Mouse (Mus musculus) granulocyte monocyte progenitor cell, adult 5-6 weeks (primary cell): ENCODE results near the gene Ap3m1. TPM values are rescaled to one million over a fixed set of nuclear protein-coding genes. Genes with fewer than 3 reads are reported as not detected.

Experiments
- ATAC-seq: replicated peaks from 2 replicates; pipeline ENCODE4 v1.8.0; 2016; ENCODE audit warnings: mild to moderate bottlenecking, moderate TSS enrichment, inconsistent platforms; ENCODE audit not compliant: poor library complexity, severe bottlenecking
- total RNA-seq, 2 experiments: library from RNA; stranded (forward) in 1 of 2; stranded (reverse) in 1 of 2; fragments of 200-712, 200-1000 nt in 1 of 2; fragments of >200 nt in 1 of 2; fragmentation: Nextera tagmentation in 1 of 2; gene quantifications; 2 replicates each; pipeline ENCODE4 v1.2.3; 2014 to 2017

Gene Ap3m1
- total RNA-seq, 2 experiments from 2014 or later, result 66.0 to 71.7 TPM

DNA sequence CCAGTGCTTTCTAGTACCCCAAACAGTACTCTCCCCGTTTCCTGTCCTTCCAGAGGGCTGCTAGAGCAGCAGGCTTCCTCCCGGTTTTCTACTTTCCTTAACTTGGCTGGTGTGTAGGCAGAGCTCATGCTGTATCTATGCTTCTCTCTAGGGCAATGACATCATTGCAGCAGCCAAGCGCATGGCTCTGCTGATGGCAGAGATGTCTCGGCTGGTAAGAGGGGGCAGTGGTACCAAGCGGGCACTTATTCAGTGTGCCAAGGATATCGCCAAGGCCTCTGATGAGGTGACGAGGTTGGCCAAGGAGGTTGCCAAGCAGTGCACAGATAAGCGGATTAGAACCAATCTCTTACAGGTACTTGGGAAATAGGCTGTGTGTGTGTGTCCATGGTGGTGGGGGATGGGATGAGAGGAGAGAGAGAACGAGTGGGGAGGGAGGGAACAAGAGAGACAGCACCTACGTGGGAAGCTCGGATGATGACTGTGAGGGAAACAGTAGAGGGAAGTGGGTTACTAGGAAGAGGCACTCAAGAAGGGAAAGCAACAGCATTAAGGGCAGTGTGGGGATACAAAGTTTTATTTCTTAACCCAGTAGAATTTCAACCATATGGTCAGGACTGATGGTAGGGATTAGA lies 23.2 kb downstream of the Ap3m1 start:
- no peak for ATAC-seq

DNA sequence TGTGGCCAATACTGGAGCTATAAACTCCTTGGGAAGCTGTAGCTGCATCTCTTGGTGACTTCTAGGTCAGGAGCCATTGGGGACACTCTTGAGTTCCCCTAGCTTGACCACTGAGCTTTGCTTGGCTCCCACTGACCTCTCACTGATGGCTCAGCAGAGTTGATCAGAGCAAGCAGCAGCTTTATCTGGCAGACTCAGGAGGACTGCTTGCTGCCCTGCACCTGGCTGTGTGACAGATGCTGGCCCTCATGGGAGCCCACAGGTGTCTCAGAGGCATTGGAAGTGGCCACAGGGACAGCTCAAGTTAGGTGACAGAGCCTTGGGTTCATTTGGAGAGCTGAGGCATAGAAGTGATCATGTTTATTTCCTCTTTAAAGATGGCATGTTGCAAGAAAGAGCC lies 24.8 kb downstream of the Ap3m1 start:
- no peak for ATAC-seq

DNA sequence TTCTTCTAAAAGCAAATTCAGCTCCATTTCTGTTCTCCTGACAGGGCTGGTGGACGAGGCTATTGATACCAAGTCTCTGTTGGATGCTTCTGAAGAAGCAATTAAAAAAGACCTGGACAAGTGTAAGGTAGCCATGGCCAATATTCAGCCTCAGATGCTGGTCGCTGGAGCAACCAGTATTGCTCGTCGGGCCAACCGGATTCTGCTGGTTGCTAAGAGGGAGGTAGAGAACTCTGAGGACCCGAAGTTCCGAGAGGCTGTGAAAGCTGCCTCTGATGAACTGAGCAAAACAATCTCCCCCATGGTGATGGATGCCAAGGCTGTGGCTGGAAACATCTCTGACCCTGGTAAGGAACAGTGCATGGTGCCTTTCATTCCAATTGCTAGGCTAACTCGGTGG lies 31.9 kb downstream of the Ap3m1 start:
- no peak for ATAC-seq

DNA sequence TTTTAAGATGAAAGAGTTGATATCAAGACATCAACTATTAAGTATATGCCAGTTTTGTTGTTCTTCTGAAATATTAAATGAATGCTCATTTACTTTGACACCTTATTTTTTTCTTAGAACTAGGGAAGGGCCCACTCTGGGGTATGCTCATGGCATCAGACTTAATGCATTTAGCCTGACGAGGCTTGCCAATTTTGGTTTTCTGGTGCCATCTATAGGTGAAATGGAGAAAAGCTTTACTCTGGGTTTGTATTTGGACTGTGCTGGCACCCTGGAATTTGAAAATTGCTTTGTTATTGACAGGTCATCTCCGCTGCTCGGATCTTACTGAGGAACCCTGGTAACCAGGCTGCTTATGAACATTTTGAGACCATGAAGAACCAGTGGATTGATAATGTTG lies 33.3 kb downstream of the Ap3m1 start:
- peak; percentile 62 for ATAC-seq

DNA sequence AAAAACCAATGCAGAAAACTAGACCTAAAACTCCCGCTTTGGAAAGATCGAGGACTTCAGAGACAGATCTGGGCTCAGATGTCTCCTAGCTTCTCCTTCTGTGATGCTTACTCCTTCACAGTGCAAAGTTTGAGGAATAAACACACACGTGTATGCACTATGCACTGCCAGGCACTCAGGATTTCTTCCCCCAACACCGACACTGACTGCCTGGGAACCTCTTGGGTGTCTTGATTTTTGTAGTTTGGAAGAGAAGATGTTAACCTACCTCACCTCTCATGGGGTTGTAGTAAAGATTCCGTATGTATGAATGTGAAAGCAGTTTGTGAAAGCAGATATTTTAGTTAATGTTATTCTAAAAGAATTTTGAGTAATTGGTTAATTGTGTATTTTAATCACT lies 34.4 kb downstream of the Ap3m1 start:
- no peak for ATAC-seq

DNA sequence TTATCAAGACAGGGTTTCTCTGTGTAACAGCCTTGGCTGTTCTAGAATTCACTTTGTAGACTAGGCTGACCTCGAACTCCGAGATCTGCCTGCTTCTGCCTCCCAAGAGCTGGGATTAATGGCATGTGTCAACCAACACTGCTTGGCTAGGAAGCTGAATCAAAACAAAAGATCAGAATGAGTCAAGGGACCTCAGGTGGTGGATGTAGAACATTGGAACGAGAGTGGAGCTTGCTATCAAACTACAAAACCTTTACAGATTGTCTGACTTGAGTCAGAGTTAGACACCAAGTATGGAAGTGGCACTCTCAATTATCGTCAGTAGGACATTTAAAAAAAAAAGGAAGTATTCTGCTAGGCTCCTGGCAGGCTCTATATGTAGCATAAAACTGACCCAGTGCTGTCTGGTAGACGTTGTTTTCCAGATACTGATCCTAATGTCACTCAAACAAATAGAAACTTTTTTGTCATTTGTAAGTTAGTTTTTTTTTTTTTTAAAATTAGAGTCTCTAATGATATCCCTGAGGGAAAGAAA lies 38.4 kb downstream of the Ap3m1 start:
- no peak; the same call in 1 of the 2 replicates for ATAC-seq

DNA sequence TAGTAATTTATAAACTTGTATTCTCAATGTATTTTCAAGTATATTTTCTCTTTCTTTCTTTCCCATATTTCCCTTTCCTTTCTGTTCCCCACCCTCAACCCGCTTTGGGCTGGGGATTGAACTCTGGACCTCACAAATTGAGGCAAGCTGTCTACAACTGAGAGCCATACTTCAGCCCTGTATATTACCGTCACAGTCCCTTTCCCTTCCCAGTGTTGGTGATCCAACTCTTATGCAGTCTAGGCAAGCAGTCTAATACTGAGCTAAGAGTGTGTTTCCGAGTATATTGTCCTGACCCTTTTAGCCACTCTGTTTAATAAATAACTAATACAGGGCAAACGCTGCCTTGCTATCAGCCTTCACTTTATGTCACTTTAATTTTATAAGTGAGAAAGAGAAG lies 52.7 kb downstream of the Ap3m1 start:
- no peak for ATAC-seq

DNA sequence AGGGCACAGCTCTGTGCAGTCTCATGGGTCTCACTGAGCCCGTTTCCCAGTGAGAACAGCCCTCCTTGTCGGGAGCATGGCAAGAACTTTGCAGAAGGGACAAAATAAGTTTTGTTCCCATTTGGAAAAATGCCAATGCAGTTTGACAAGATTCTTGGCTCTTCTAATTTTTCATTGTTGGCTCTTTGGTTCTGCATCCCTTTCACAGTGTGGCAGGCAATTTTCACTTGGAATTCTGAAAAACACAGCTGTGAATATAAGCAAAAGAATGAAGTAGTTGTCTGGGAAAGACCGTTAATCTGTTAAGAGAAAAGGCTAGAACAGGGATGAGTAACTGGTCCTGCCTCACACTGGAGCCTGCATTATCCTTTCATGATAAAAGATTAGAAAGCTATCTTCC lies 54.8 kb downstream of the Ap3m1 start:
- no peak for ATAC-seq

DNA sequence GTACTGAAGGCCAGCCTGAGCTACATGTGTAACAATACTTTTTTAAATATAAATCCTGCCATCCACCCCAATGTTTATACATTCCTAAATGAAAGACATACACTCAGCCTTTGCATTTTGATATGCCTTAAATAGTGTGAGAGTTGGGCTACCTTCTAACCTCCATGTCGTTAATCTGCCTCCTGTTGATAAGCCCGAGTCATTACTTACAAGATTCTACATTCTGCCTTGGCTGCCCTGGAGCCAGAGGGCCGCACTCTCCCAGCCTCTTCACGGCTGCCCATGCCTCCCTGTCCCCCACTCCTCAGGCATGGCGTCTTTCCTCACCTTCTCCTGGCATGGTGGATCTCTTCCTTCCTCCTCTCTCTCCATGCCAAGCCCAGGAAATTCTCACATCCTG lies 55.9 kb downstream of the Ap3m1 start:
- no peak for ATAC-seq

DNA sequence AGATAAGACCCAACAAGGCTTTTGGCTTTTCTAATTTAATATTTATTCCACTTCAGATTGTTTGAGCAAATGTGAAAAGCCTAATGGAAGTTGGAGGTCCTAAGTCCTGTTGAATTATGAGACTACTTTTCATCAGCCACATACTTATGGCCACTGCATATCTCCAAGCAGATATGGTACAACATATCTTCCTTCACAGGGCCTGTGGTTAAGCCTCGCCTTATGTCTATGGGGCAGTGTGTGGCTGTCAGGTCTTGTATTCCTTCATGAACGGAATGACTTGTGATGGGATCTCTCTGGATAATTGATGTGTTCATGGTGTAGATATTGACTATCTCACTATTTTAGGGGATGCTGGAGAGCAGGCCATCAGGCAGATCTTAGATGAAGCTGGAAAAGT lies 56.8 kb downstream of the Ap3m1 start:
- ATAC-seq, result no peak

DNA sequence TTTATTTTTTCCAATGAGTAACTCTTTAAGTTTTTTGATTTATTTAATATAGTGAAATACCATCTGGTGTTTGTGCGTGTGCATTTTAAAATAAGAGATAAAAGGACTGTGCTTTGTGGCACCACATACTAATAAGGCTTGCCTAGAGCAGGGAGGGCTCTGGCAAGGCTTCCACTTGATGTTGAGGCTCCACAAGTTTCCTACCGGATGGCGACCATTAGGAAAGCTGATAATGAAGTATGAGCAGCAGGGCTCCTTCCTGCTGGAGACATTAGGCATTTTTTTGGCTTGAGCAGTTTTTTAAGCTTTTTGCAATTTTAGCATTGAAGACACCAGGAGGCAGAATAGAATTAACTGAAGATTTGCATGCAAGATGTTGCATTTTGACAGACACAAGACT lies 57.8 kb downstream of the Ap3m1 start:
- ATAC-seq, result no peak

DNA sequence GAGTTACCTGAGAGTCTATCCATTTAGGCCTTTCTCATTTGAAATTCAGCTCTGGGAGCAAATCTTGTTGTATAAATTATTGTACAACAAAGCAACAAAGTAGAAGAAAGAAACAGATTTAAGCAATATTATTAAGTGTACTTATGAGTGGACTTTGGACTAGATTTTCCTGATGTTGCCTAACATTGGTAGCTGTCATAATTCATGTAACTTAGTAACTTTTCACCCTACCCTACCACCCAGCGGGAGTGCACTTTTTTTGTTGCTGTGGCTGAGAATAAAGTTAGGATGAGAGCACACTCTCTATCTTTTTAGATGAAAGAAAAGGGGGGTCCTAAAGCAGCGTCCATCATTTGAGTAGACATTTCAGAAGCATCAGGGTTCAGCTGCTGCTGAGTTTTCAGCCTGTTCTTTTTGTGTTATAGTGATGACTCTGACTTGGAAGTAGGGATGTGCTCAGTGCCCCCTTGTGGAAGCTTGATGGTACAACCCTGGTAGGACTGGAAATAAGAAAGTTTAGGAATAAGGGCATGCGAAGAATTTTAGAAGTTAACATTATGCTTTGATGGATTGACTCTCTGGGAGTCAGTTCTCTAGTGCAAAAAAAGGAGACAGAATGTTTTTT lies 59.1 kb downstream of the Ap3m1 start:
- peak; percentile 61; the same call in 1 of the 2 replicates for ATAC-seq

DNA sequence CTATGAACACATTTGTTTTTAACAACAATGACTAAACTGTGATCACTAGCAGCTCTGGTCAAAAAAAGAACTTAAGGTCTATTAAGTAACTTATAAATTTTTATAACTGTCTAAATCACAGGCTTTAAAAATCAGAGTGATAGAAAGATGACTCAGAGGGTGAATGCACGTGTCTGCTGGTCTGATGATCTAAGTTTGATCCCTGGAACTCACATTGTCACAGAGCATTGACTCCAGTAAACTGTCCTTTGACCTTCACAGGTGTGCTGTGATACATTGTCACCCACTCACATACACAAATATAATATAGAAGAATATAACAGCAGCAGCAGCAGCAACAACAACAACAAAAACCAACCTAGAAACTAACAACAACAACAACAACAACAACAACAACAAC lies 60.8 kb downstream of the Ap3m1 start:
- ATAC-seq, result no peak

DNA sequence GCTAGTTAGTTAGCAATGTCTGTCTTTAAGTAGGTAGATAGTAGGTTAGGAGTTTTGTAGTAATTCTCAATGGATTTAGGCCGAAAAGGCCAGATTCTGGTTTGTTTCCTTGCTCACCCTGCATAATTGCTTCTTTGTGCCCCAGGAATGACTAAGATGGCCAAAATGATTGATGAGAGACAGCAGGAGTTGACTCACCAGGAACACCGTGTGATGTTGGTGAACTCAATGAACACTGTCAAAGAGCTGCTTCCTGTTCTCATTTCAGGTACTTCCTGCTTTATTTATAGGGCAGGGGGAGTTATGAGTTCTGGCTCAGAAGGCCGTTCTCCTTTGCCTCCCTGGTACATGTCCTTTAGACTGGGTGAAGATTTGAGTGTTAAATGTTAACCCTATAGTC lies 66.8 kb downstream of the Ap3m1 start:
- ATAC-seq, result no peak

DNA sequence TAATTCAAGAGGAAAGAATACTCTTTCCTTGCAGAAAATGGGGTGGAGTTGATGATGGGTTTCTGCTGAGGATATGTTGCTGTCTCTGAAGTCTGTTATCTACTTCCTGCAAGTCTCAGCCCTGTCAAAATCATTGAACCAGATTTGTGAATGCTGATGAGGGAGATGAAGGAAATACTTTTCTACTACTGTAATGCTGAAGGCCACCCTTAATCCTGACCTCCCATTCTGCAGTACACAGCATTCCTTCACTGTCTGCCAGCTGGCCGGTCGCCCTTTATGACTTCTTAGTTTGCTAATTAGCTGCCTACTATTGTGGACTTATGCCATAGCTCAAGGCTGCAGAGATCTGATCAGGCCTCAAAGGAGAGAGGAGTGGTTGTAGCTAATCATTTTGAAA lies 68.5 kb downstream of the Ap3m1 start:
- no peak for ATAC-seq

Other genes starting within 250 kb of the Ap3m1 start
- gene Plau, start 215.8 kb downstream of the Ap3m1 start, total RNA-seq (2014; fragmentation: Nextera tagmentation), result 2.9 and 4.2 TPM in 2 replicates
- 7.5 and 9.1 TPM in 2 replicates for gene Plau, start 215.8 kb downstream of the Ap3m1 start, total RNA-seq (2017)
- gene Vcl, start 123.1 kb downstream of the Ap3m1 start, total RNA-seq (2014; fragmentation: Nextera tagmentation), result 29.0 and 29.8 TPM in 2 replicates
- gene Vcl, start 123.1 kb downstream of the Ap3m1 start, total RNA-seq (2017), result 25.2 and 25.4 TPM in 2 replicates
- gene Adk, start 66 bp upstream of the Ap3m1 start, total RNA-seq (2014; fragmentation: Nextera tagmentation), result 69.1 and 73.1 TPM in 2 replicates
- gene Adk, start 66 bp upstream of the Ap3m1 start, total RNA-seq (2017), result 96.7 and 125 TPM in 2 replicates